9 mouse cellular contexts compared by ENCODE assay signal in genomic region chr3:34653235-34653976, GRCm38 (mm10). TPM values are rescaled to one million over a fixed set of nuclear protein-coding genes. Genes with fewer than 3 reads are reported as not detected.
DNase-seq lines count a peak whose midpoint lies in the region; ATAC-seq and TF ChIP-seq lines count a peak whose summit lies in the region.
"Had no signal": no experiment of that assay in that cellular context is flagged by ENCODE, and none has a peak within 500 bp of the region (broad histone marks: within the 10 kb centered on the region; RNA-seq: fewer than 3 reads in every experiment).

No protein-coding gene starts in this region.

- H3K4me1 ChIP-seq in forebrain, embryonic 15.5 days = peaks cover 48% of the 10 kb centered on the region
- H3K4me1 ChIP-seq in midbrain, embryonic 16.5 days (ENCODE audit: control insufficient read depth, insufficient read depth, low read length) = peaks cover 19% of the 10 kb centered on the region
- H3K4me1 ChIP-seq in lung, postnatal 0 days (ENCODE audit: insufficient read depth, low read depth, low read length) = peaks cover 3% of the 10 kb centered on the region; the same call in 1 of the 2 replicates

- peak overlapping the region; percentile 97 for H3K27ac ChIP-seq in forebrain, embryonic 15.5 days (replicated peaks)
- H3K27ac ChIP-seq in midbrain, embryonic 16.5 days (ENCODE audit: low read length) = peak overlapping the region; percentile 63
- H3K27ac ChIP-seq in lung, postnatal 0 days (ENCODE audit: low read length) = no peak overlapping the region
- H3K27ac ChIP-seq: liver, embryonic 12.5 days had no signal

- peak overlapping the region; percentile 60 for H3K4me3 ChIP-seq in forebrain, embryonic 15.5 days
- H3K4me3 ChIP-seq in midbrain, embryonic 16.5 days (ENCODE audit: low read depth, low read length) = peak overlapping the region; percentile 41
- no peak overlapping the region for H3K4me3 ChIP-seq in lung, postnatal 0 days (ENCODE audit: low read depth, low read length)
- H3K4me3 ChIP-seq: liver, embryonic 12.5 days had no signal

- no peaks in the 10 kb centered on the region for H3K36me3 ChIP-seq in forebrain, embryonic 15.5 days
- H3K36me3 ChIP-seq in midbrain, embryonic 16.5 days (ENCODE audit: control insufficient read depth, insufficient read depth, low read length) = no peaks in the 10 kb centered on the region
- H3K36me3 ChIP-seq in lung, postnatal 0 days (ENCODE audit: insufficient read depth, low read length) = no peaks in the 10 kb centered on the region
- H3K36me3 ChIP-seq: liver, embryonic 12.5 days had no signal

- TF ChIP-seq EP300 in lung, postnatal 0 days (IDR thresholded peaks at IDR 0.05) = no peak

- under 1% methylated on average over 26 of the region's 26 CpGs for WGBS in forebrain, embryonic 15.5 days
- WGBS in midbrain, embryonic 16.5 days = 5% methylated on average over 26 of the region's 26 CpGs
- 2% methylated on average over 25 of the region's 26 CpGs for WGBS in lung, postnatal 0 days

- no peaks in the 10 kb centered on the region for H3K27me3 ChIP-seq in forebrain, embryonic 15.5 days
- peaks cover 7% of the 10 kb centered on the region for H3K27me3 ChIP-seq in midbrain, embryonic 16.5 days (ENCODE audit: control insufficient read depth, insufficient read depth, low read depth, low read length)
- H3K27me3 ChIP-seq in lung, postnatal 0 days (replicated peaks; ENCODE audit: insufficient read depth, low read length) = peaks cover 89% of the 10 kb centered on the region

- no peaks in the 10 kb centered on the region for H3K9me3 ChIP-seq in forebrain, embryonic 15.5 days
- no peaks in the 10 kb centered on the region for H3K9me3 ChIP-seq in midbrain, embryonic 16.5 days (replicated peaks; ENCODE audit: control insufficient read depth, low read length, poor library complexity, severe bottlenecking)
- H3K9me3 ChIP-seq in lung, postnatal 0 days (ENCODE audit: low read length) = no peaks in the 10 kb centered on the region
- H3K9me3 ChIP-seq: liver, embryonic 12.5 days had no signal

- DNase-seq in ES-CJ7 (ENCODE audit: low read depth, low spot score) = peak; percentile 70
- peak; percentile 86 for DNase-seq in R1 (ENCODE audit: low read depth, low spot score)
- no peak for DNase-seq in adrenal gland, postnatal 25 days
- no peak for DNase-seq in kidney, adult 8-10 months
- no peak for DNase-seq in lung, postnatal 0 days (ENCODE audit: low spot score)

- TF ChIP-seq CTCF in lung, postnatal 0 days (IDR thresholded peaks at IDR 0.05) = no peak

- ATAC-seq in forebrain, embryonic 15.5 days (replicated peaks) = no peak
- no peak for ATAC-seq in midbrain, embryonic 16.5 days
- ATAC-seq in lung, postnatal 0 days = no peak
- no peak for ATAC-seq in megakaryocyte-erythroid progenitor cell, adult 5-6 weeks (replicated peaks; ENCODE audit: low FRiP score, low TSS enrichment, poor library complexity, severe bottlenecking)
- ATAC-seq: liver, embryonic 12.5 days had no signal

- H3K4me2 ChIP-seq in forebrain, embryonic 15.5 days (replicated peaks) = peak overlapping the region; percentile 91
- H3K4me2 ChIP-seq in midbrain, embryonic 16.5 days (ENCODE audit: low read length) = peak overlapping the region; percentile 32
- H3K4me2 ChIP-seq in lung, postnatal 0 days (replicated peaks; ENCODE audit: low read depth, low read length) = no peak overlapping the region
- H3K4me2 ChIP-seq: liver, embryonic 12.5 days had no signal

- peak overlapping the region; percentile 52 for H3K9ac ChIP-seq in forebrain, embryonic 15.5 days (replicated peaks)
- peak overlapping the region; percentile 63 for H3K9ac ChIP-seq in midbrain, embryonic 16.5 days (ENCODE audit: low read depth, low read length)
- no peak overlapping the region for H3K9ac ChIP-seq in lung, postnatal 0 days (replicated peaks; ENCODE audit: low read depth)
- H3K9ac ChIP-seq: liver, embryonic 12.5 days had no signal

RNA-seq across cellular contexts. Expression of gene Sox2, which starts 3.2 kb away (rescaled TPM):
- polyA plus RNA-seq in forebrain, embryonic 15.5 days (2015; fragmentation: Nextera tagmentation; extraction: Ambion mirVana) = 39.7 and 42.3 TPM in 2 replicates
- polyA plus RNA-seq in midbrain, embryonic 16.5 days (2015; fragmentation: Nextera tagmentation; extraction: Ambion mirVana) = 14.3 and 22.2 TPM in 2 replicates
- total RNA-seq in adrenal gland, postnatal 25 days (2021) = 0.43 and 0.58 TPM in 2 replicates
- 2.8 and 3.2 TPM in 2 replicates for polyA plus RNA-seq in lung, postnatal 0 days (2015; fragmentation: Nextera tagmentation; extraction: Ambion mirVana)
- not detected in 2 replicates for total RNA-seq in megakaryocyte-erythroid progenitor cell, adult 5-6 weeks (2014; fragmentation: Nextera tagmentation)
- total RNA-seq in megakaryocyte-erythroid progenitor cell, adult 5-6 weeks (2017) = not detected in 2 replicates
- polyA plus RNA-seq: liver, embryonic 12.5 days had no signal

Comparison
In these comparisons a context has a peak if more than half of its experiments do, and no peak if none do; other contexts are left out.
1. DNase-seq: peak in ES-CJ7 (single experiment) and R1 (single experiment); none in adrenal gland, postnatal 25 days (single experiment), kidney, adult 8-10 months (0 of 2) and lung, postnatal 0 days (single experiment).